Mouse (Mus musculus) subcutaneous adipose tissue, adult 2 months (tissue): ENCODE measurements around the gene Entpd8. TPM values are rescaled to one million over a fixed set of nuclear protein-coding genes. Genes with fewer than 3 reads are reported as not detected.

Experiments used
- polyA plus RNA-seq: library from polyadenylated mRNA; depleted of rRNA; stranded (reverse); fragments of >200 nt; gene quantifications from 2 replicates; pipeline ENCODE4 v1.2.3, GENCODE M21; 2012; ENCODE audit warnings: low replicate concordance; rRNA removed

Entpd8 gene
- 0.13 and 3.8 TPM in 2 replicates for polyA plus RNA-seq

GRCm38 (mm10) chr2:25080076-25080475 lies at the start of gene Entpd8:
Gene Entpd8 (plus strand): TSS chr2:25080304.

GRCm38 (mm10) chr2:25054221-25055067 lies 25.7 kb upstream of the Entpd8 start, which contains the start of gene Nsmf:
Gene Nsmf (plus strand): TSS chr2:25054355.

GRCm38 (mm10) chr2:25095109-25095850 lies 15.2 kb downstream of the Entpd8 start, which contains the start of gene Noxa1:
Gene Noxa1 (minus strand): TSS chr2:25095149.

Other genes starting within 250 kb of the Entpd8 start
- 57.4 and 94.3 TPM in 2 replicates for gene Ehmt1, start 160.7 kb upstream of the Entpd8 start, polyA plus RNA-seq
- gene Arrdc1, start 145.1 kb upstream of the Entpd8 start, polyA plus RNA-seq = 76.4 and 97.0 TPM in 2 replicates
- gene Zmynd19, start 130.5 kb upstream of the Entpd8 start, polyA plus RNA-seq = 9.1 and 16.2 TPM in 2 replicates
- 16.5 and 29.6 TPM in 2 replicates for gene Dph7, start 117.9 kb upstream of the Entpd8 start, polyA plus RNA-seq
- gene Mrpl41, start 105.2 kb upstream of the Entpd8 start, polyA plus RNA-seq = 49.5 and 66.0 TPM in 2 replicates
- 27.3 and 34.7 TPM in 2 replicates for gene Pnpla7, start 104.3 kb upstream of the Entpd8 start, polyA plus RNA-seq
- 128 and 234 TPM in 2 replicates for gene Nsmf, start 25.9 kb upstream of the Entpd8 start, polyA plus RNA-seq
- 0.11 and 7.3 TPM in 2 replicates for gene Noxa1, start 14.8 kb downstream of the Entpd8 start, polyA plus RNA-seq
- gene Nrarp, start 100.5 kb downstream of the Entpd8 start, polyA plus RNA-seq = 16.7 and 31.4 TPM in 2 replicates
- gene Tor4a, start 116.6 kb downstream of the Entpd8 start, polyA plus RNA-seq = 17.9 and 43.8 TPM in 2 replicates
- 75.1 and 111 TPM in 2 replicates for gene Nelfb, start 131.2 kb downstream of the Entpd8 start, polyA plus RNA-seq
- not detected in 2 replicates for gene Stpg3, start 134.3 kb downstream of the Entpd8 start, polyA plus RNA-seq
- 0.10 and 0.34 TPM in 2 replicates for gene Fam166a, start 138.4 kb downstream of the Entpd8 start, polyA plus RNA-seq
- 485 and 490 TPM in 2 replicates for gene Tubb4b, start 144.4 kb downstream of the Entpd8 start, polyA plus RNA-seq
- gene Slc34a3, start 154.1 kb downstream of the Entpd8 start, polyA plus RNA-seq = not detected in 2 replicates
- 0.10 TPM in 1 of 2 replicates, not detected in the other for gene Rnf224, start 156.5 kb downstream of the Entpd8 start, polyA plus RNA-seq
- 1.3 and 10.6 TPM in 2 replicates for gene Rnf208, start 162.0 kb downstream of the Entpd8 start, polyA plus RNA-seq
- 0.68 TPM in 1 of 2 replicates, not detected in the other for gene Cysrt1, start 162.1 kb downstream of the Entpd8 start, polyA plus RNA-seq
- 15.6 and 27.5 TPM in 2 replicates for gene AL732309.1, start 166.6 kb downstream of the Entpd8 start, polyA plus RNA-seq
- gene Tmem203, start 175.1 kb downstream of the Entpd8 start, polyA plus RNA-seq = 57.1 and 66.0 TPM in 2 replicates
- gene Tprn, start 182.3 kb downstream of the Entpd8 start, polyA plus RNA-seq = 11.4 and 33.2 TPM in 2 replicates
- gene Ssna1, start 192.1 kb downstream of the Entpd8 start, polyA plus RNA-seq = 49.0 and 70.1 TPM in 2 replicates
- gene Anapc2, start 192.2 kb downstream of the Entpd8 start, polyA plus RNA-seq = 155 and 178 TPM in 2 replicates
- not detected in 2 replicates for gene Tmem210, start 207.8 kb downstream of the Entpd8 start, polyA plus RNA-seq
- gene Lrrc26, start 209.6 kb downstream of the Entpd8 start, polyA plus RNA-seq = 0.13 and 4.6 TPM in 2 replicates
- 0.09 and 0.18 TPM in 2 replicates for gene Grin1, start 238.9 kb downstream of the Entpd8 start, polyA plus RNA-seq